Comparison of ENCODE assay signal across 9 mouse cellular contexts in the genomic region with DNA sequence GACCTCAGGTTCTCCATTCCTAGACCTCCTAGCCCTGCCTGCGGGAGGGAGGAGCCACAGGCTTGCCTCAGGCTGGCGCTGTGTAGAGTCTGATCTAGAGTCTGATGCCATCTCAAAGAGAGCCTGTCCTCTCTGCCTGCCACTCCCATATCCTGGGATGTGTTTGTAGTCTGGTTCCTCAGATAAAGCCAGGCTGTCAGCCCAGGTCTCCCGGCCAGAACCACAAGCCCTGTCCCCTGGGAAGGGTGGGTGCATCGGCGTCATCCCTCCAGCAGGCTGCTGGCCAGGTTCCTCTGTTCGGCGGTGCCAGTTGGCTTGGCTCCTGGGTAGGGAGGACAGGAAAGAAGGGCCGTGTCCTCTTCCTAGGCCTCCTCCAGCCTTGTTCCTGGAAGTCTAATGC. TPM values are rescaled to one million over a fixed set of nuclear protein-coding genes. Genes with fewer than 3 reads are reported as not detected.
DNase-seq lines count a peak whose midpoint lies in the region; ATAC-seq lines count a peak whose summit lies in the region.
"Had no signal": no experiment of that assay in that cellular context is flagged by ENCODE, and none has a peak within 500 bp of the region (broad histone marks: within the 10 kb centered on the region; RNA-seq: fewer than 3 reads in every experiment).

No protein-coding gene starts in this region.

- peaks cover 37% of the 10 kb centered on the region for H3K4me1 ChIP-seq in heart, embryonic 10.5 days
- peaks cover 14% of the 10 kb centered on the region for H3K4me1 ChIP-seq in liver, embryonic 16.5 days (ENCODE audit: control insufficient read depth, low read depth, low read length)

- H3K9me3 ChIP-seq in heart, embryonic 10.5 days = no peaks in the 10 kb centered on the region
- H3K9me3 ChIP-seq in liver, embryonic 16.5 days (replicated peaks; ENCODE audit: control insufficient read depth, low read length) = no peaks in the 10 kb centered on the region
- H3K9me3 ChIP-seq: midbrain, embryonic 12.5 days had no signal

- peaks cover 60% of the 10 kb centered on the region for H3K36me3 ChIP-seq in heart, embryonic 10.5 days
- peaks cover 4% of the 10 kb centered on the region; the same call in 1 of the 2 replicates for H3K36me3 ChIP-seq in liver, embryonic 16.5 days (ENCODE audit: control insufficient read depth, insufficient read depth)

- H3K4me2 ChIP-seq in liver, embryonic 16.5 days (ENCODE audit: low read depth, low read length) = no peak overlapping the region
- H3K4me2 ChIP-seq: midbrain, embryonic 12.5 days had no signal

- peak; percentile 82 to 87 for DNase-seq in heart, adult 18-20 months
- no peak for DNase-seq in heart, embryonic 10.5 days (ENCODE audit: low spot score)
- peak; percentile 17 for DNase-seq in NIH3T3 (ENCODE audit: low read depth)
- DNase-seq in heart, adult 8-10 months (ENCODE audit: low spot score) = peak; percentile 67
- DNase-seq in spleen, adult 18-20 months = no peak
- no peak for DNase-seq in right cerebral cortex, postnatal 10 days (ENCODE audit: low spot score in 2 of 2)
- DNase-seq in urinary bladder, adult 2 months (ENCODE audit: low spot score) = no peak

- H3K9ac ChIP-seq in liver, embryonic 16.5 days (ENCODE audit: low read depth, low read length) = no peak overlapping the region
- H3K9ac ChIP-seq: midbrain, embryonic 12.5 days had no signal

- no peaks in the 10 kb centered on the region for H3K27me3 ChIP-seq in heart, embryonic 10.5 days (ENCODE audit: insufficient read depth, poor library complexity, severe bottlenecking)
- H3K27me3 ChIP-seq in liver, embryonic 16.5 days (ENCODE audit: control insufficient read depth, insufficient read depth, low read depth, low read length) = peaks cover 22% of the 10 kb centered on the region
- H3K27me3 ChIP-seq: midbrain, embryonic 12.5 days had no signal

- WGBS in heart, embryonic 10.5 days = 86% methylated on average over 8 of the region's 8 CpGs
- WGBS in liver, embryonic 16.5 days (ENCODE audit: insufficient replicate concordance) = 28% methylated on average over 8 of the region's 8 CpGs

- H3K27ac ChIP-seq in heart, embryonic 10.5 days = no peak overlapping the region
- no peak overlapping the region for H3K27ac ChIP-seq in liver, embryonic 16.5 days (ENCODE audit: low read length)
- H3K27ac ChIP-seq: midbrain, embryonic 12.5 days had no signal

- peak; percentile 82 for ATAC-seq in liver, embryonic 16.5 days (ENCODE audit: low read depth)

- no peak overlapping the region for H3K4me3 ChIP-seq in heart, embryonic 10.5 days
- H3K4me3 ChIP-seq in liver, embryonic 16.5 days (ENCODE audit: low read depth, low read length) = no peak overlapping the region
- H3K4me3 ChIP-seq: midbrain, embryonic 12.5 days had no signal

RNA-seq across cellular contexts. Expression of a gene that starts 2.2 kb away (rescaled TPM):
- total RNA-seq in heart, adult 18-20 months (2021) = 1 to 10 TPM; 1.6 to 2.5 TPM
- 159 and 233 TPM in 2 replicates for polyA plus RNA-seq in heart, embryonic 10.5 days (2016; fragmentation: Nextera tagmentation; extraction: Ambion mirVana)
- total RNA-seq in heart, adult 8-10 months (2022) = 1 to 10 TPM; 1.7 to 2.8 (median 2.2) TPM
- polyA plus RNA-seq in liver, embryonic 16.5 days (2015; fragmentation: Nextera tagmentation; extraction: Ambion mirVana) = 15.3 and 20.3 TPM in 2 replicates
- polyA plus RNA-seq in urinary bladder, adult 2 months (2012; rRNA removed) = 37.6 and 37.9 TPM in 2 replicates

RNA-seq across cellular contexts. Expression of a gene that starts 21.4 kb away (rescaled TPM):
- 10 to 100 TPM; 14.3 to 17.3 TPM for total RNA-seq in heart, adult 18-20 months (2021)
- 34.9 and 37.8 TPM in 2 replicates for polyA plus RNA-seq in heart, embryonic 10.5 days (2016; fragmentation: Nextera tagmentation; extraction: Ambion mirVana)
- 10 to 100 TPM; 12.3 to 17.2 (median 15.6) TPM for total RNA-seq in heart, adult 8-10 months (2022)
- polyA plus RNA-seq in liver, embryonic 16.5 days (2015; fragmentation: Nextera tagmentation; extraction: Ambion mirVana) = 15.7 and 18.3 TPM in 2 replicates
- polyA plus RNA-seq in urinary bladder, adult 2 months (2012; rRNA removed) = 49.5 and 57.3 TPM in 2 replicates

RNA-seq across cellular contexts. Expression of a gene that starts 47.0 kb away (rescaled TPM):
- 1,000 to 10,000 TPM; 1,306 to 1,387 TPM for total RNA-seq in heart, adult 18-20 months (2021)
- polyA plus RNA-seq in heart, embryonic 10.5 days (2016; fragmentation: Nextera tagmentation; extraction: Ambion mirVana) = 605 and 778 TPM in 2 replicates
- total RNA-seq in heart, adult 8-10 months (2022) = 1,000 to 10,000 TPM; 1,293 to 1,379 (median 1,312) TPM
- 190 and 193 TPM in 2 replicates for polyA plus RNA-seq in liver, embryonic 16.5 days (2015; fragmentation: Nextera tagmentation; extraction: Ambion mirVana)
- 175 and 188 TPM in 2 replicates for polyA plus RNA-seq in urinary bladder, adult 2 months (2012; rRNA removed)

RNA-seq across cellular contexts. Expression of a gene that starts 52.3 kb away (rescaled TPM):
- total RNA-seq in heart, adult 18-20 months (2021) = 1 to 10 TPM; 4.1 to 4.3 TPM
- polyA plus RNA-seq in heart, embryonic 10.5 days (2016; fragmentation: Nextera tagmentation; extraction: Ambion mirVana) = 4.7 and 6.4 TPM in 2 replicates
- total RNA-seq in heart, adult 8-10 months (2022) = 1 to 10 TPM; 3.5 to 6.8 (median 5.3) TPM
- polyA plus RNA-seq in liver, embryonic 16.5 days (2015; fragmentation: Nextera tagmentation; extraction: Ambion mirVana) = 0.59 and 0.63 TPM in 2 replicates
- polyA plus RNA-seq in urinary bladder, adult 2 months (2012; rRNA removed) = 27.0 and 30.8 TPM in 2 replicates

Comparison
In these comparisons a context has a peak if more than half of its experiments do, and no peak if none do; other contexts are left out.
1. DNase-seq: peak in heart, adult 18-20 months (2 of 2), NIH3T3 (single experiment) and heart, adult 8-10 months (single experiment); none in heart, embryonic 10.5 days (single experiment), spleen, adult 18-20 months (0 of 2), right cerebral cortex, postnatal 10 days (0 of 2) and urinary bladder, adult 2 months (single experiment).